Mouse (Mus musculus) right cerebral cortex, postnatal 10 days (tissue): ENCODE measurements at regions not wholly inside any gene's neighbourhood (a gene's known extent, or its start where the extent isn't known, plus 50 kb on each side); places are given as distances from the start of the nearest gene placed in this dataset.
"Not testable (repeated sequence)": the region's sequence is repeated elsewhere in the genome, so short reads cannot be mapped to it uniquely, and the experiment has no call there.

Source experiments
- DNase-seq, 2 experiments: peaks; one replicate each; pipeline ENCODE4 v3.0.0; 2021; ENCODE audit warnings: low spot score in 2 of 2

DNA sequence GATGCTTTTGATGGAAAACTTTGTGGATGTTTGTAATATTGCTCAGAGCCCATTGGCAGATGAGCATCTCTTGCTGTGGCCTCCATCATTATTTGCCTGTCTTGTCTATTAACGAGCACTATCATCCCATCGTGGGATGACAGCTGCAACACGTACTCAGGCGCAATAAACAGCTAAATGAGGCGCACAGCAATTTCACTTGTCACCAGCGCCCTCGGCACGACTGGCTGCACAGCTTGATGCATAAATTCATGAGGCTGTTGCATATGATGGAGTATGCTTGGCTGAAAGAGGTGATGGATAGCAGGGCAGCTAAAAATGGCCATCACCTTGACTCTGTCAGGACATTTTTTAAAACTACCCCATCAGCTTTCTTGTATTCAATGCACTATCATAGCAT lies 853.1 kb upstream of the Pou3f2 start:
- peak in 1 of 2 experiments; percentile 19 for DNase-seq

DNA sequence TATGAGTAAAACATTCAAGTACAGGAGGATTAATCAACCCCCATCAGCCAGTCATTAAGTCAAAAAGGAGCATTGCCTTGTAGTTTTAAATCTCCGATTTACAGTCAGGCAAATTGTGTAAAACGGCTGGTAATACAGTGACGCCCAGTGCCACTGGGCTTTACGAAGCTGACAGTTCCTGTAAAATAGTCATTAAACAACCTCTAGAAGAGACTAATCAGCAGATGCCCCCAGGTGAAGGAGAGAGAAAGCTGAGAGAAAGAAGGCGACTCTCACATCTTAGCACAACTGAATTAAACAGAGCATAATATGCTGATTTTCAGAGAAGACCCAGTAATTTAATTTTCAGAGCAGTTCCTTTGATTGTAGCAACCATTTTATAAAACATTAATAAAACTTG lies 850.3 kb upstream of the Pou3f2 start:
- DNase-seq: no peak

DNA sequence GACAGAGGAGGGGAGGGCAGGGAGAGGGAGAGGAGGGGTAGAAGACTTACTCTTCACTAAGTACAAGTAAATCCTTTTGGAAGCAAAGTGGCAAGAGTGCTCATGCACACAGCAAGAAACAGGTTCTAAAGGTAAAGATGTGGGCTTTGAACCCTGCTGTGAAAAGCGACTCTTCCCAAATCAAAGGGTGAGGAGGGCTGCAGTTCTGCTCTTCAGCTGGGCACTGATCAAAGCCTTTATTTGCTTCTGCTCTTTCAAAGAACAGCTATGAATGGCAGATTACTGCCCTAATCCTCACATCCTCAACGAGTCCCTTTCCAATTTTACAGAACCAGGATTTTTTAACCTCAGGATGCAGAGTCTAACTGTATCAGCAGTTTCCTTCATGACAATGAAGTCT lies 812.5 kb upstream of the Pou3f2 start:
- no peak for DNase-seq

- DNase-seq: no peak
Observed at GRCm38 (mm10) chr4:23280087-23280486, 791.9 kb upstream of the Pou3f2 start.

DNA sequence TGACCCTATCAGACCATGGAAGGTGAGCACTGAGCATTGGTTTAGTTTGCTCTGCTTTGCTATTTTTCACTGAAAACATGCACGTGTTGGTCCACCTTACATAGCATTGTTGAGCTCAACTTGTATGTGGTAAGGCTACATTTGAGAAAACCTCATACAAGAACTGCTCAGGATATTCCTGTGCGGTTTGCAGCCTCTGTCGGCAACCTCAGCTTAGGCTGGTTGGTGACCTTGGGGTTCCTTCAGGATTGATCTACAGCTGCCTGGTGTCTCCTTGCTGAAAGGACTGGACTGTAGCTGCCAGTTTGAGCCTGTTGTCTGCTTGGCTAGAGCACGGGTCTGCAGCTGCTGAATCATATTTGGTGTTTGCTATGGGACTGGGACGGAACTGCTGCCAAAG lies 787.0 kb upstream of the Pou3f2 start:
- DNase-seq: no peak

GRCm38 (mm10) chr4:23271947-23272346 lies 783.8 kb upstream of the Pou3f2 start:
- no peak for DNase-seq

- DNase-seq: no peak
Observed at GRCm38 (mm10) chr4:23260371-23260770, 772.2 kb upstream of the Pou3f2 start.

- no peak for DNase-seq
Observed at GRCm38 (mm10) chr4:23234960-23235359, 746.8 kb upstream of the Pou3f2 start.

DNA sequence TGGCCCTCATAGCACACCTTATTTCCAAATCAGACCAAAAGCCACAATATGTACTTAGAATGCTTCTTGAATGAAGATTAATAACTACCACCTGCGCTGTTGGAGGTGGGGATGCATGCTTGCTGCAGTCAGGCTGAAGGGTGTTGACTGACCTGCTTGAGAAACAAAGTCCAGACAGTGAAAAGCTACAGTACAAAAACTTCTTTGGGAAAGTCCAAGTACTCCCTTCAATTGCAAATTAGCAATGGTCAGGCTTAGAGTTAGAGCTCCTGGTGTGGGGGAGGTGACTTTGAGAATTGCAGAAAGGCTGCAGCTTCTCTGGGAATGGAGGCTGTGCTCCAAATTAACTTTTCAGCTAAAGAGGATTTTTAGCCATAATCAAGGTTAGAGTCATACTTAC lies 706.6 kb upstream of the Pou3f2 start:
- not testable (repeated sequence) for DNase-seq

DNA sequence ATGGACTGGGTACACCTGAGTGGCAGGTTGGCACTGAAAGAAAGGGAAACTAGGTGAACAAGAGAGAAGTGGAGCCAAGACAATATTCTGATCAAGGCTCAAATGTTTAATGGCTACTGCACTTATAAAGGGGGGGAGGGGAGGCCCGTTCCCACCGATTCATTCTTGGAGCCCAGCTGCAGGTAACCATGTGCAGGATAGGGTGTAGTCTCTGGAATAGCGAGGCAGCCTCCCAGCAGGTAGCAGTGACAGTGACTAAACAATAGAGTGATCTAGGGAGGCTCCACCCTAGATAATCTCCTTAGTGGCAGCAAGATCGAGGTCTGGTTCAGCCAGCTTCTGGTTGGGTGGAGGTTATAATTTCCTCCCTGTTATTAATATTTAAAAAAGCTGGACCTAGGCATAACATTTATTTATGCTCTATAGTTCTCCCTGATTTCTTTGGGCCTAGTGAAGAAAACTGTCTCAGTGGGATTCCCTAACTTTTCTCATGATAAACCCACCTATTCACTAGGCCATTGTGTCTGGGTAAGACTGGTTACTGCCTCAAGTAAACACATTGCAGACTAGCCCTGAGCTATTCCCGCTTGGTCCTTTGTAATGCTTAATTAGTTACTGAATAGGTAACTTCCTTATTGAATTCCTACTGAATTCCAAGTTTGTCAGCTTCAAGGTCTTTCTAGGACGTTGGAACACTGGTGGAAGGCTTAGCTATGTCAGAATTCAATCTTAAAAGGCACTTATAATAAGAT lies 705.4 kb upstream of the Pou3f2 start:
- DNase-seq: no peak

GRCm38 (mm10) chr4:23173811-23174210 lies 685.6 kb upstream of the Pou3f2 start:
- DNase-seq: no peak

- no peak for DNase-seq
Observed at GRCm38 (mm10) chr4:23173330-23173729, 685.2 kb upstream of the Pou3f2 start.

GRCm38 (mm10) chr4:23148097-23148849 lies 660.1 kb upstream of the Pou3f2 start:
- no peak for DNase-seq

DNA sequence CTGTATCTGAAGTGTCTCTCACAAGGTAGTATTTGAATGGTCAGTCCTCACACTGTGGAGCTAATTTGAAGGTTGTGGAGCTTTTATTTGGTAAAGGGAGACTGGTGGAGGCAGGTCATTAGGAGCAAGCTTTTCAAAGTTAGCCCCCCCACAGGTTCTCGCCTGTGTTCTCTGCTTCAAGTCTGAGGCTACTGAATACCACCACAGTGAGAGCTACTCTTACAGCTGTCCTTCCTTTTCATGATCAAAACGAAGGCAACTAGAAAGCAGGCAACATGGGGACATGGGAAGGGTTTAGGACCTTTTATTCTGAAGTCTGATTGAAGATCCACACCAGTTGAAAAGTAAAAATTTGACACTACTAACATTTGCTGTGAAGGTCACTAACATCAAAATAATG lies 645.2 kb upstream of the Pou3f2 start:
- no peak for DNase-seq

- DNase-seq: not testable (repeated sequence)
Observed at GRCm38 (mm10) chr4:23101452-23101851, 613.3 kb upstream of the Pou3f2 start.

- DNase-seq: no peak
Observed at GRCm38 (mm10) chr4:23079521-23079920, 591.4 kb upstream of the Pou3f2 start.

GRCm38 (mm10) chr4:23077603-23078002 lies 589.4 kb upstream of the Pou3f2 start:
- DNase-seq: no peak

GRCm38 (mm10) chr4:23050701-23051317 lies 562.6 kb upstream of the Pou3f2 start:
- DNase-seq: no peak

GRCm38 (mm10) chr4:23037784-23038183 lies 549.6 kb upstream of the Pou3f2 start:
- DNase-seq: no peak

DNA sequence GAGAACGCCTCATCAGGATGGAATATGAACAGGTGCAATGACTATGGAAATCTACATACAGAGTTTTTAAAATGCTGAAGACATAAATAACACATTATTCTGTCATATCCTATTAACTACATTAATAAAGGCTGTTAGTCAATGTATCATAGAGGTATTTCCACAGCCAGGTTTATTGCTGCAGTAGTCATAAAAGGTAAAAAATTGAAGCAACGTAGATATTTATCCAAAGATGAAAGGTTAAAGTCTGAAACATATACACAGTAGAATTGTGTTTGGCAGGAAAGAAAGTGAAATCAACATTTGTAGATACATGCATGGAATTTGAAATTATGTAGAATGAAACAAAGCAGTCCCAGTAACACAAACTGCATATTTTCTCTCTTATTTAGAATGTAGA lies 543.1 kb upstream of the Pou3f2 start:
- DNase-seq: no peak

- no peak for DNase-seq
Observed at GRCm38 (mm10) chr4:23022177-23022576, 534.0 kb upstream of the Pou3f2 start.

GRCm38 (mm10) chr4:23010346-23010745 lies 522.2 kb upstream of the Pou3f2 start:
- no peak for DNase-seq

DNA sequence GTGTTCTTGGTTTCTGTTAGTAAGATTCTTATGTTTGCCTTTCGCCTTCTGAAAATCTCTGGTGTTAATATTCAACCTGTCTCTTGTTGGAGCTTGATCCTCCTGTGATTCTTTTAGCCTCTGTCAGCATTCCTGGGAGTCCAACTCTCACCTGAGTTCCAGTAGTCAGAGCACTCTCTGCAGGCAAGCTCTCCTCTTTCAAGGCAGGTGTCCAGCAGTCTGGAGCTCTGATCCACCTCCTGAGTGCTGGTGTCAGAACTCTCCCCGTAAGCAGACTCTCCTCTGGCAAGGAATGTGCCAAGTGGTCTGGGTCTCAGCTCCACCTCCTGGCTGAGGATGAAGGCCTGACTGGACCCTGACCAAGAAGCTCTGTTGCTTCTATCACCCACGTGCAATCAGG lies 521.0 kb upstream of the Pou3f2 start:
- not testable (repeated sequence) for DNase-seq
